Mouse (Mus musculus): Measurements from ENCODE around the gene Adgrl1. TPM values are rescaled to one million over a fixed set of nuclear protein-coding genes. Genes with fewer than 3 reads are reported as not detected.
A peak's percentile ranks its signal among the peaks of the same experiment; 100 is the strongest.

Adgrl1 gene
- total and polyA plus RNA-seq, 2 experiments from 2014 or later, result 54.6 to 469 TPM

DNA sequence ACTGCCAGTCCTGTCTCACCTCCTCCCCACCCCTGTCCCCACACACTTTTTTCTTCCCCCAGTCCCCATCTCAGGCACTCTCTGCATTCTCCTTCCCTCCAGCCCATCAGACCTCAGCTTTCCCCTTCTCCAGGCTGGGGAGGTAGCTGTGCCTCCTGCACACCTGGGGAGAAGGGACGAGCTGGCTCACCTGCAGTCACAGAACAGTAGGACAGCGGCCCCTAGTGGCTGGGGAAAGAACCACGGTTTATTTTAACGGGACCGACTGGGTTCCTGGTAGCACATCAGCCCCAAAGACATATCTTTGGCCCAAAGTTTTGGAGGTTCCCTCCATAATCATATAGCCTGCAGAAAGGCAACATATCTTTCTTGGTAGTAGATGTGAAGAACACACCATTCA, 6.0 kb upstream of the Adgrl1 start:
- no peaks in the 10 kb centered on the region for H3K9me3 ChIP-seq (ENCODE audit: low read length)
- DNase-seq (ENCODE audit: low spot score), result peak; percentile 76
- TF ChIP-seq CTCF (IDR thresholded peaks at IDR 0.05; ENCODE audit: low read depth), result peak; percentile 91
- no peak overlapping the region for H3K9ac ChIP-seq (replicated peaks; ENCODE audit: low read length)
- no peak for ATAC-seq
- no peaks in the 10 kb centered on the region for H3K27me3 ChIP-seq (ENCODE audit: insufficient read depth, low read length)
- 2% methylated on average over 5 of the region's 5 CpGs for WGBS
- H3K4me2 ChIP-seq (ENCODE audit: low read depth, low read length), result no peak overlapping the region
- no peak overlapping the region for H3K27ac ChIP-seq
- no peaks in the 10 kb centered on the region for H3K36me3 ChIP-seq (ENCODE audit: insufficient read depth, low read length)
- H3K4me3 ChIP-seq (ENCODE audit: low read length), result no peak overlapping the region
- no peaks in the 10 kb centered on the region; the same call in 1 of the 2 replicates for H3K4me1 ChIP-seq (ENCODE audit: insufficient read depth, low read length)

DNA sequence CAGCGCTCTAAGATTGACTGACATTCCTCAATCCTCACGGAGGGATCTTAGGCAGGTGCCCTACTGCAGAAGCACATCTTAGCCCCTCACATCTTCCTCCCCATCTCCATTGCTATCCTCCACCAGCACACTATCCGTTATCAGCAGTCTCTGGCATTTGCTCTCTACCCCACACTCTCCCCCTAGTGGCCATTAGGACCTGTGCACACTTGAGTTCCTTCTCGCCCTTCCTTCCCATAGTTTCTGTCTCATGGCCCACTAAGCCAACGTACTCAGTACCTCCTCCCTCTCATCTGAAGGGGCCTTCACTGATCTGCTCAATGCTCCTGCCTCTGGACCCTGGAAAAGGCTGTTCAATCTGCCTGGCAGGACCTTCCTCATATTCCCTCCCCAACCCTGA, 4.0 kb upstream of the Adgrl1 start:
- no peaks in the 10 kb centered on the region for H3K9me3 ChIP-seq (ENCODE audit: low read length)
- ATAC-seq, result no peak
- H3K36me3 ChIP-seq (ENCODE audit: insufficient read depth, low read length), result no peaks in the 10 kb centered on the region
- H3K4me3 ChIP-seq (ENCODE audit: low read length), result no peak overlapping the region
- WGBS, result 3% methylated on average over 5 of the region's 5 CpGs
- peak; percentile 73 for DNase-seq (ENCODE audit: low spot score)
- peak; percentile 95 for TF ChIP-seq CTCF (IDR thresholded peaks at IDR 0.05; ENCODE audit: low read depth)
- H3K27me3 ChIP-seq (ENCODE audit: insufficient read depth, low read length), result no peaks in the 10 kb centered on the region
- no peaks in the 10 kb centered on the region; the same call in 1 of the 2 replicates for H3K4me1 ChIP-seq (ENCODE audit: insufficient read depth, low read length)
- no peak overlapping the region for H3K27ac ChIP-seq
- no peak overlapping the region for H3K9ac ChIP-seq (replicated peaks; ENCODE audit: low read length)
- H3K4me2 ChIP-seq (ENCODE audit: low read depth, low read length), result no peak overlapping the region

DNA sequence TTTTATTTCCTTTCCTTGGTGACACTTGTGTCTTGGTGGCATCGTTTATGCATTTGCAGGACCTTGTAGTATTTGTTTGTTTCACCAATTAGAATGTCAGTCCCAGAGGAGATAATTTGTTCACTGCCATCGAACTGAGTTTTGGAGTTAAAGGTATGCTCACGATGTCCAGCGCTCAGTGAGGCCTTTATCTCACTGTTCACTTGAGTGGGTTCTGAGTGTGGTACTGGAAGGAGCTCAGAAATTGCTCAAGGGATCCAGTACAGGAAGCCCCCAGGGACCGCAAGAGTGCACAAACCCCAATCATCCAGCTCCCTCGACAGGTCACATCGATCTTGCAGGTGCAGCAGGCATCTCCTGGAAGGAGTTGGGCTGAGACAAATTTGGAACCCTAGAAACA, 3.4 kb upstream of the Adgrl1 start:
- H3K9ac ChIP-seq (replicated peaks; ENCODE audit: low read length), result no peak overlapping the region
- no peaks in the 10 kb centered on the region for H3K36me3 ChIP-seq (ENCODE audit: insufficient read depth, low read length)
- H3K4me1 ChIP-seq (ENCODE audit: insufficient read depth, low read length), result no peaks in the 10 kb centered on the region; the same call in 1 of the 2 replicates
- no peaks in the 10 kb centered on the region for H3K27me3 ChIP-seq (ENCODE audit: insufficient read depth, low read length)
- WGBS, result 82% methylated on average over 7 of the region's 7 CpGs
- H3K9me3 ChIP-seq (ENCODE audit: low read length), result no peaks in the 10 kb centered on the region
- no peak overlapping the region for H3K4me3 ChIP-seq (ENCODE audit: low read length)
- TF ChIP-seq CTCF (IDR thresholded peaks at IDR 0.05; ENCODE audit: low read depth), result no peak
- no peak overlapping the region for H3K27ac ChIP-seq
- DNase-seq (ENCODE audit: low spot score), result no peak
- ATAC-seq, result no peak
- H3K4me2 ChIP-seq (ENCODE audit: low read depth, low read length), result no peak overlapping the region

- H3K36me3 ChIP-seq (ENCODE audit: insufficient read depth, low read length), result no peaks in the 10 kb centered on the region
Measured at GRCm38 (mm10) chr8:83897211-83897610, 2.7 kb upstream of the Adgrl1 start.

GRCm38 (mm10) chr8:83898456-83898855, 1.4 kb upstream of the Adgrl1 start:
- Histone ChIP-seq H3K4me3 (ENCODE audit: low read length) (peak overlapping the region; percentile 93), H3K27ac (peak overlapping the region; percentile 99), H3K4me1 (ENCODE audit: insufficient read depth, low read length) (peaks cover 4% of the 10 kb centered on the region), H3K4me2 (ENCODE audit: low read depth, low read length) (peak overlapping the region; percentile 69), H3K9ac (replicated peaks; ENCODE audit: low read length) (peak overlapping the region; percentile 95), H3K27me3 (ENCODE audit: insufficient read depth, low read length) (no peaks in the 10 kb centered on the region), H3K9me3 (ENCODE audit: low read length) (no peaks in the 10 kb centered on the region), H3K36me3 (ENCODE audit: insufficient read depth, low read length) (no peaks in the 10 kb centered on the region)
- ATAC-seq, result no peak
- 3% methylated on average over 10 of the region's 10 CpGs for WGBS
- peak; percentile 78 for DNase-seq (ENCODE audit: low spot score)
- TF ChIP-seq CTCF (IDR thresholded peaks at IDR 0.05; ENCODE audit: low read depth), result no peak

More at GRCm38 (mm10) chr8:83897211-83897610, 2.7 kb upstream of the Adgrl1 start:
- 3% methylated on average over 26 of the region's 26 CpGs for WGBS
- no peaks in the 10 kb centered on the region for H3K27me3 ChIP-seq (ENCODE audit: insufficient read depth, low read length)
- DNase-seq (ENCODE audit: low spot score), result peak; percentile 77
- no peaks in the 10 kb centered on the region; the same call in 1 of the 2 replicates for H3K4me1 ChIP-seq (ENCODE audit: insufficient read depth, low read length)
- H3K9me3 ChIP-seq (ENCODE audit: low read length), result no peaks in the 10 kb centered on the region
- peak overlapping the region; percentile 10; the same call in 1 of the 2 replicates for H3K9ac ChIP-seq (replicated peaks; ENCODE audit: low read length)
- H3K4me3 ChIP-seq (ENCODE audit: low read length), result peak overlapping the region; percentile 25
- H3K4me2 ChIP-seq (ENCODE audit: low read depth, low read length), result peak overlapping the region; percentile 69
- ATAC-seq, result no peak
- H3K27ac ChIP-seq, result 0 out of 2 replicates have a peak overlapping the region, but pooled peaks have one; percentile 99
- peak; percentile 77 for TF ChIP-seq CTCF (IDR thresholded peaks at IDR 0.05; ENCODE audit: low read depth)

DNA sequence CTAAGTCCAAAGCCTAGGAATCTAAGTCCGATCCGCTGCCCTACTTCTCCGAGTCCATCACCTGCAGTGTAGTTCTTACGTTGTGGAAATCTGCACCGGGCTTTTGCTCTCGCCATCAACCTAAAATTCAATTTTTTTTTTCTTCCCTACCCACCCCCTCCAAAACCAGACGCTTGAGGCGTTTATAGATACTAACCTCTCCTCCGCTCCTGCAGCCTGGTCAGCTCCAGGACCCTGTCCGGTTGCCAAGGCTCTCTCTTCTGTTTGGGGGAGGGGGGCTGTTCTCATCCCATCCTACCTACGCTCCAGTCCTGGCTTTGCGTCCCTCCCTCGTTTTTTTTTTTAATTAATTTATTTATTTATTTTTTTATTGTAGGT, 931 bp upstream of the Adgrl1 start:
- H3K9me3 ChIP-seq (ENCODE audit: low read length), result no peaks in the 10 kb centered on the region
- peak overlapping the region; percentile 99 for H3K27ac ChIP-seq
- no peaks in the 10 kb centered on the region for H3K36me3 ChIP-seq (ENCODE audit: insufficient read depth, low read length)
- H3K4me3 ChIP-seq (ENCODE audit: low read length), result peak overlapping the region; percentile 93
- TF ChIP-seq CTCF (IDR thresholded peaks at IDR 0.05; ENCODE audit: low read depth), result no peak
- peak; percentile 93 for DNase-seq (ENCODE audit: low spot score)
- H3K4me1 ChIP-seq (ENCODE audit: insufficient read depth, low read length), result peaks cover 7% of the 10 kb centered on the region
- peak overlapping the region; percentile 95 for H3K9ac ChIP-seq (replicated peaks; ENCODE audit: low read length)
- under 1% methylated on average over 13 of the region's 13 CpGs for WGBS
- peak overlapping the region; percentile 69 for H3K4me2 ChIP-seq (ENCODE audit: low read depth, low read length)
- no peak; the same call in 1 of the 2 replicates for ATAC-seq
- no peaks in the 10 kb centered on the region for H3K27me3 ChIP-seq (ENCODE audit: insufficient read depth, low read length)

DNA sequence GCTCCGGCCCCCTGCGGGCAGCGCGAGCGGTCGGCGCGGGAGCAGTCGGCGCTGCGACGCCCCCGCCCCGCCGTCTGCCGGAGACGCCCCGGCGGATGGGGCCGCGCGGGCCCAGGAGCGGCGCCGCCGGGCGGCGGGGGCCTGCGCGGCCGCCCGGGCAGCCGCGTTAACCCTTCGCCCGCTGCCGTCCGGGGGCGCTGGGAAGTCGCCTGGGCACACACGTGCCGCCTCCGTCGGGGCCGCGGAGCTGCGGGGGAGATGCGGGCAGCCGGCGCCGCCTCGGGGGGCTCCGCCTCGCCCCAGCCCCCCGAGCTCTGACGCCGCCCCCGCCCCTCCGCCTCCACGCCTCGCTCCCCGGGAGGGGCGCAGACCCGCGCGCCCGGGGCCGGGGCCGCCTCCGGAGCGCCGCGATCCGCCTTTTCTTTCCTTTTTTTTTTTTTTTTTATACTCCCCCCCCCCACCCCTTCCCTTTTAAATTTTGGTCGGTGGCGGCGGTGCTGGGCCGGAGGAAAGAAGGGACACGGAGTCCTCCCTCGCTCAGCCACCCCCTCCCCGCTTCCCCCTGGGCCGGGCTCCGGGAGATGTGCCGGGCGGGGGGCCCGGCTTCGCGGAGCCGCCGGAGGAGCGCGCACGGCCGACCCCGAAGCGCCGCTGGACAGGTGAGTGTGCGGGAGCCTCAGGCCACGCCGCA, 506 bp downstream of the Adgrl1 start:
- Histone ChIP-seq H3K36me3 (ENCODE audit: insufficient read depth, low read length) (no peaks in the 10 kb centered on the region), H3K9ac (replicated peaks; ENCODE audit: low read length) (peak overlapping the region; percentile 95), H3K27me3 (ENCODE audit: insufficient read depth, low read length) (no peaks in the 10 kb centered on the region), H3K27ac (peak overlapping the region; percentile 99), H3K4me2 (ENCODE audit: low read depth, low read length) (peak overlapping the region; percentile 69), H3K4me1 (ENCODE audit: insufficient read depth, low read length) (peaks cover 9% of the 10 kb centered on the region), H3K4me3 (ENCODE audit: low read length) (peak overlapping the region; percentile 93), H3K9me3 (ENCODE audit: low read length) (no peaks in the 10 kb centered on the region)
- WGBS, result under 1% methylated on average over 36 of the region's 100 CpGs
- TF ChIP-seq CTCF (IDR thresholded peaks at IDR 0.05; ENCODE audit: low read depth), result no peak
- DNase-seq (ENCODE audit: low spot score) (peak; percentile 74), ATAC-seq (no peak)

All from hindbrain, postnatal 0 days (tissue).